9 mouse cellular contexts compared by ENCODE assay signal in the genomic region with DNA sequence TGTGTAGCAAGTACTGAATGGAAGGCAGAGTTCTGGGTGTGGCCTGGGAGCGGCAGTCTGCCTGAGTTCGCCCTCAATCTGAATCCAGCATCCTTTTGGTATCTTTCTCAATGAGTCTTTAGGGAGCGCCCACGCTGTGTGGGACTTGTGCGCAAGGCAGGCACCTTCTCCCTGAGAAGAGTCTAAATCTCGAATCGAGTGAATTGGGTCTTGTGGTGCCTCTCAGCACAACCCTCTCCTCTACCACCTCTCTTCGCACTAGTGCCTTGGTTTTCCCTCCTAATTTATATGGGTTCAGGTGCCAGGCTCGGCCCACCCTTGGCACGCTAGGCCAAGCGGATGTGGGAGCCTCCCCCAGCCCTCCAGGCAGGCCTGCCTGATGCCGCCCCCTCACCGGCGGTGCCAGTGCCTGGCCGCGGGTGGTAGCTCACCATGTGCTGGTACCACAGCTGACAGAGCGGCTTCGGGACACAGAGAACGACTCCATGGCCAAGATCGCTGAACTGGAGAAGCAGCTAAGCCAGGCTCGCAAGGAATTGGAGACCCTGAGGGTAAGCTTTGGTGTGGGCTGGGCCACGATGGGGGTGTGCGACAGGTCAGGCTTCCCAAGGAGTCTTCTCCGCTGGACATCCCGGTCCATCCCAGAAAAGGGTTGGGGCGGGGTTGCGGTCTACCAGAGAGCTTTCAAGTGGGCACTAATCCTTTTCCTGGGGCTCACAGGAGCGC. TPM values are rescaled to one million over a fixed set of nuclear protein-coding genes. Genes with fewer than 3 reads are reported as not detected.
DNase-seq lines count a peak whose midpoint lies in the region; ATAC-seq and TF ChIP-seq lines count a peak whose summit lies in the region.
"Had no signal": no experiment of that assay in that cellular context is flagged by ENCODE, and none has a peak within 500 bp of the region (broad histone marks: within the 10 kb centered on the region; RNA-seq: fewer than 3 reads in every experiment).

No protein-coding gene starts in this region.

- 24% methylated on average over 28 of the region's 28 CpGs for WGBS in heart, postnatal 0 days
- WGBS in limb, embryonic 12.5 days, result 14% methylated on average over 28 of the region's 28 CpGs

- H3K4me3 ChIP-seq in heart, postnatal 0 days (ENCODE audit: low read depth, low read length), result no peak overlapping the region
- peak overlapping the region; percentile 27 for H3K4me3 ChIP-seq in limb, embryonic 12.5 days (replicated peaks)

- ATAC-seq in heart, postnatal 0 days (ENCODE audit: insufficient read depth, low read depth), result no peak
- ATAC-seq in limb, embryonic 12.5 days (ENCODE audit: insufficient number of reproducible peaks, insufficient read depth, low FRiP score, low TSS enrichment, low read depth), result no peak

- no peak overlapping the region for H3K27ac ChIP-seq in heart, postnatal 0 days (ENCODE audit: low read depth)
- no peak overlapping the region for H3K27ac ChIP-seq in limb, embryonic 12.5 days

- TF ChIP-seq CTCF in heart, postnatal 0 days (IDR thresholded peaks at IDR 0.05; ENCODE audit: low read depth), result no peak

- no peak for TF ChIP-seq EP300 in heart, postnatal 0 days (IDR thresholded peaks at IDR 0.05; ENCODE audit: low read depth)

- peaks cover 66% of the 10 kb centered on the region for H3K27me3 ChIP-seq in heart, postnatal 0 days (ENCODE audit: control insufficient read depth, insufficient read depth, low read length)
- H3K27me3 ChIP-seq in limb, embryonic 12.5 days, result peaks cover 81% of the 10 kb centered on the region

- H3K9me3 ChIP-seq in heart, postnatal 0 days (replicated peaks; ENCODE audit: control insufficient read depth, low read length), result no peaks in the 10 kb centered on the region
- no peaks in the 10 kb centered on the region for H3K9me3 ChIP-seq in limb, embryonic 12.5 days

- no peak overlapping the region for H3K9ac ChIP-seq in heart, postnatal 0 days (replicated peaks; ENCODE audit: low read depth, low read length)
- H3K9ac ChIP-seq in limb, embryonic 12.5 days (replicated peaks), result peak overlapping the region; percentile 44; the same call in 1 of the 2 replicates

- intact Hi-C loops in heart, postnatal 14 days (cut with DNase I), result no loop called here

- H3K36me3 ChIP-seq in heart, postnatal 0 days (replicated peaks; ENCODE audit: control insufficient read depth, insufficient read depth, low read length), result no peaks in the 10 kb centered on the region
- no peaks in the 10 kb centered on the region for H3K36me3 ChIP-seq in limb, embryonic 12.5 days

- H3K4me2 ChIP-seq in heart, postnatal 0 days (ENCODE audit: low read depth, low read length), result peak overlapping the region; percentile 35; the same call in 1 of the 2 replicates
- peak overlapping the region; percentile 51 for H3K4me2 ChIP-seq in limb, embryonic 12.5 days

- DNase-seq in heart, postnatal 0 days (ENCODE audit: low spot score), result no peak
- DNase-seq in heart, postnatal 14 days, result no peak
- peak; percentile 51 for DNase-seq in cerebellum, adult 8-10 months
- peak; percentile 77 to 84 for DNase-seq in frontal cortex, postnatal 36 days (ENCODE audit: low spot score in 2 of 2)
- peak; percentile 89 for DNase-seq in telencephalon, adult 2 months (ENCODE audit: low read depth, low spot score)
- DNase-seq in ovary, postnatal 10 days (ENCODE audit: low spot score), result no peak
- DNase-seq in lung, adult 18-20 months, result no peak

- H3K4me1 ChIP-seq in heart, postnatal 0 days (ENCODE audit: control insufficient read depth, insufficient read depth), result no peaks in the 10 kb centered on the region
- peaks cover 13% of the 10 kb centered on the region; the same call in 1 of the 2 replicates for H3K4me1 ChIP-seq in limb, embryonic 12.5 days (replicated peaks)

RNA-seq across cellular contexts. Expression of gene 1700023F06Rik, which starts 16.0 kb away (rescaled TPM):
- not detected in 2 replicates for total RNA-seq in heart, postnatal 0 days (2014; rRNA removed; ENCODE audit: low replicate concordance)
- 0.10 TPM in 1 of 2 replicates, not detected in the other for polyA plus RNA-seq in heart, postnatal 0 days (2015; fragmentation: Nextera tagmentation; extraction: Ambion mirVana)
- total RNA-seq in heart, postnatal 14 days (2021), result not detected
- polyA plus RNA-seq in limb, embryonic 12.5 days (2016; fragmentation: Nextera tagmentation; extraction: Ambion mirVana), result 0.50 and 0.74 TPM in 2 replicates
- total RNA-seq: gastrocnemius, postnatal 36 days had no signal

RNA-seq across cellular contexts. Expression of gene Fmnl1, which starts 21.5 kb away (rescaled TPM):
- total RNA-seq in heart, postnatal 0 days (2014; rRNA removed; ENCODE audit: low replicate concordance), result 2.2 and 3.4 TPM in 2 replicates
- polyA plus RNA-seq in heart, postnatal 0 days (2015; fragmentation: Nextera tagmentation; extraction: Ambion mirVana), result 0.91 and 1.1 TPM in 2 replicates
- 10 to 100 TPM; 16.8 to 21.6 TPM for total RNA-seq in heart, postnatal 14 days (2021)
- polyA plus RNA-seq in limb, embryonic 12.5 days (2016; fragmentation: Nextera tagmentation; extraction: Ambion mirVana), result 0.78 and 1.4 TPM in 2 replicates

RNA-seq across cellular contexts. Expression of gene Spata32, which starts 25.8 kb away (rescaled TPM):
- total RNA-seq in heart, postnatal 0 days (2014; rRNA removed; ENCODE audit: low replicate concordance), result not detected in 2 replicates
- polyA plus RNA-seq in heart, postnatal 0 days (2015; fragmentation: Nextera tagmentation; extraction: Ambion mirVana), result not detected in 2 replicates
- not detected for total RNA-seq in heart, postnatal 14 days (2021)
- polyA plus RNA-seq in limb, embryonic 12.5 days (2016; fragmentation: Nextera tagmentation; extraction: Ambion mirVana), result not detected in 2 replicates
- total RNA-seq: gastrocnemius, postnatal 36 days had no signal

Comparison
In these comparisons a context has a peak if more than half of its experiments do, and no peak if none do; other contexts are left out.
1. DNase-seq: peak in cerebellum, adult 8-10 months (single experiment), frontal cortex, postnatal 36 days (2 of 2) and telencephalon, adult 2 months (single experiment); none in heart, postnatal 0 days (single experiment), heart, postnatal 14 days (0 of 2), ovary, postnatal 10 days (single experiment) and lung, adult 18-20 months (0 of 2).